8 mouse cellular contexts compared by ENCODE assay signal in the genomic region with DNA sequence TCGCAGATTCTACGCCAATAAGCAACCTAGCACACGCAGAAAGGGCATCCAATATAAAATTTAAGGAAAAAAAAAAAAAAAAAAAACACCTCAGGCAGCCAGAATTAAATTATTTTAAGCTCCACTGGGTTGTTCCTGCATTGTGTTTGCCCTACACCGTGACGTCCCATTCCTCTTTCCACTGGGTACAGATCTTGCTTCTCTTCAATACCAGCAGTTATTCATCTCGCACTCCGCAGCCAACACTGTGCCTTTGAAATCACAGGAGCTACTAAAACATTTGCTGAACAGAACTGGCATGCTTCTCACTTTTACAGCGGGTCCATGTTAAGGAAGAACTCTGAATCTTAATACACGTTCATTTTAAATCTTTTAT. TPM values are rescaled to one million over a fixed set of nuclear protein-coding genes. Genes with fewer than 3 reads are reported as not detected.
DNase-seq lines count a peak whose midpoint lies in the region; ATAC-seq and TF ChIP-seq lines count a peak whose summit lies in the region.

No protein-coding gene starts in this region.

- H3K9me3 ChIP-seq in forebrain, embryonic 14.5 days (replicated peaks; ENCODE audit: control insufficient read depth, low read length), result no peaks in the 10 kb centered on the region
- no peaks in the 10 kb centered on the region for H3K9me3 ChIP-seq in neural tube, embryonic 14.5 days (ENCODE audit: control insufficient read depth, low read length)

- H3K4me3 ChIP-seq in bone marrow macrophage, adult 2 months (ENCODE audit: insufficient read depth, low read length), result peak overlapping the region; percentile 88; the same call in 1 of the 2 replicates
- H3K4me3 ChIP-seq in forebrain, embryonic 14.5 days (ENCODE audit: low read depth, low read length), result peak overlapping the region; percentile 53
- peak overlapping the region; percentile 43 for H3K4me3 ChIP-seq in neural tube, embryonic 14.5 days (ENCODE audit: low read depth, low read length)

- DNase-seq in kidney, adult 11 months, result peak; percentile 4
- DNase-seq in kidney, postnatal 36 days, result no peak
- peak; percentile 68 for DNase-seq in forebrain, embryonic 14.5 days (ENCODE audit: low spot score)
- peak; percentile 35 to 65 for DNase-seq in left cerebral cortex, postnatal 10 days (ENCODE audit: extremely low spot score in 1 of 2, low spot score in 2 of 2)
- no peak for DNase-seq in thymus, postnatal 4 days
- DNase-seq in spleen, postnatal 10 days (ENCODE audit: low spot score in 2 of 2), result no peak

- TF ChIP-seq CTCF in bone marrow macrophage, adult 2 months (IDR thresholded peaks at IDR 0.05; ENCODE audit: low read depth, low read length), result no peak

- no peak overlapping the region for H3K27ac ChIP-seq in bone marrow macrophage, adult 2 months (ENCODE audit: insufficient read depth, low read depth, low read length)
- peak overlapping the region; percentile 94 for H3K27ac ChIP-seq in forebrain, embryonic 14.5 days (ENCODE audit: low read depth, low read length)
- H3K27ac ChIP-seq in neural tube, embryonic 14.5 days (ENCODE audit: low read depth, low read length), result peak overlapping the region; percentile 92

- ATAC-seq in forebrain, embryonic 14.5 days, result peak; percentile 52; the same call in 1 of the 2 replicates
- peak; percentile 54 for ATAC-seq in neural tube, embryonic 14.5 days (ENCODE audit: low read depth)

- H3K4me2 ChIP-seq in forebrain, embryonic 14.5 days (ENCODE audit: low read length), result peak overlapping the region; percentile 76
- peak overlapping the region; percentile 44 for H3K4me2 ChIP-seq in neural tube, embryonic 14.5 days (ENCODE audit: low read depth, low read length)

- H3K9ac ChIP-seq in forebrain, embryonic 14.5 days (ENCODE audit: low read length), result peak overlapping the region; percentile 75
- peak overlapping the region; percentile 74 for H3K9ac ChIP-seq in neural tube, embryonic 14.5 days (replicated peaks; ENCODE audit: low read depth, low read length)

- no peak for TF ChIP-seq POLR2A in bone marrow macrophage, adult 2 months (IDR thresholded peaks at IDR 0.05; ENCODE audit: borderline replicate concordance, low read depth, low read length)

- intact Hi-C loops in left cerebral cortex, postnatal 10 days (cut with DNase I), result loop anchor here (2.0 kb wide), 1 partner anchor 40 kb away; the partner anchor contains the start of gene Lgi1

- WGBS in forebrain, embryonic 14.5 days, result 5% methylated on average over 9 of the region's 9 CpGs
- 7% methylated on average over 9 of the region's 9 CpGs for WGBS in neural tube, embryonic 14.5 days

- no peaks in the 10 kb centered on the region for H3K27me3 ChIP-seq in forebrain, embryonic 14.5 days (replicated peaks; ENCODE audit: control insufficient read depth, insufficient read depth, low read length)
- H3K27me3 ChIP-seq in neural tube, embryonic 14.5 days (ENCODE audit: control insufficient read depth, insufficient read depth, low read length), result no peaks in the 10 kb centered on the region

- H3K4me1 ChIP-seq in bone marrow macrophage, adult 2 months (ENCODE audit: control insufficient read depth, insufficient read depth, low read length), result peaks cover 6% of the 10 kb centered on the region; the same call in 1 of the 2 replicates
- H3K4me1 ChIP-seq in forebrain, embryonic 14.5 days (ENCODE audit: control insufficient read depth, insufficient read depth, low read length), result peaks cover 8% of the 10 kb centered on the region; the same call in 1 of the 2 replicates
- 0 out of 2 replicates have a peak, but pooled peaks cover 4% of the 10 kb centered on the region for H3K4me1 ChIP-seq in neural tube, embryonic 14.5 days (ENCODE audit: control insufficient read depth, insufficient read depth, low read length)

- peaks cover 1% of the 10 kb centered on the region; the same call in 1 of the 2 replicates for H3K36me3 ChIP-seq in forebrain, embryonic 14.5 days (ENCODE audit: control insufficient read depth, insufficient read depth, low read length)
- H3K36me3 ChIP-seq in neural tube, embryonic 14.5 days (ENCODE audit: control insufficient read depth, insufficient read depth, low read length), result no peaks in the 10 kb centered on the region

RNA-seq across cellular contexts. Expression of gene Fra10ac1, which starts 0.7 kb away (rescaled TPM):
- polyA plus RNA-seq in bone marrow macrophage, adult 2 months (2012; ENCODE audit: insufficient read depth, insufficient read length, missing spikeins), result 12.1 and 15.3 TPM in 2 replicates
- 38.9 and 44.5 TPM in 2 replicates for polyA plus RNA-seq in forebrain, embryonic 14.5 days (2014; fragmentation: Nextera tagmentation; extraction: Ambion mirVana)
- 10 to 100 TPM; 15.7 to 16.0 TPM for total RNA-seq in left cerebral cortex, postnatal 10 days (2021)
- polyA plus RNA-seq in neural tube, embryonic 14.5 days (2014; fragmentation: Nextera tagmentation; extraction: Ambion mirVana), result 38.2 and 38.5 TPM in 2 replicates

RNA-seq across cellular contexts. Expression of gene Lgi1, which starts 39.7 kb away (rescaled TPM):
- 1.2 and 3.0 TPM in 2 replicates for polyA plus RNA-seq in bone marrow macrophage, adult 2 months (2012; ENCODE audit: insufficient read depth, insufficient read length, missing spikeins)
- 8.8 and 13.3 TPM in 2 replicates for polyA plus RNA-seq in forebrain, embryonic 14.5 days (2014; fragmentation: Nextera tagmentation; extraction: Ambion mirVana)
- 100 to 1,000 TPM; 105 to 108 TPM for total RNA-seq in left cerebral cortex, postnatal 10 days (2021)
- polyA plus RNA-seq in neural tube, embryonic 14.5 days (2014; fragmentation: Nextera tagmentation; extraction: Ambion mirVana), result 20.7 and 24.0 TPM in 2 replicates

Comparison
In these comparisons a context has a peak if more than half of its experiments do, and no peak if none do; other contexts are left out.
1. DNase-seq: peak in kidney, adult 11 months (single experiment), forebrain, embryonic 14.5 days (single experiment) and left cerebral cortex, postnatal 10 days (2 of 2); none in kidney, postnatal 36 days (0 of 2), thymus, postnatal 4 days (single experiment) and spleen, postnatal 10 days (0 of 2).
2. Peak in every context shown above with its lines, with median percentiles within 50 percentile points of each other: H3K4me3 ChIP-seq.